Mouse (Mus musculus): ENCODE results near the gene Gm7029. TPM values are rescaled to one million over a fixed set of nuclear protein-coding genes. Genes with fewer than 3 reads are reported as not detected.

Gene Gm7029
- total and polyA plus RNA-seq, 3 experiments = not detected

- TF ChIP-seq ZNF384 (IDR thresholded peaks at IDR 0.05; ENCODE audit: low read depth, low read length) (peak; percentile 67), TCF12 (IDR thresholded peaks at IDR 0.05; ENCODE audit: low read depth, low read length) (0 out of 2 replicates have a peak, but pooled peaks have one; percentile 13), KAT2A (conservative IDR thresholded peaks at IDR 0.05; ENCODE audit: low read depth, low read length) (no peak), SMC3 (IDR thresholded peaks at IDR 0.05; ENCODE audit: low read depth, low read length) (no peak), EP300 (IDR thresholded peaks at IDR 0.05; ENCODE audit: low read depth in 1 of 2, low read length in 2 of 2) (0 out of 4 replicates have a peak, but pooled peaks of 1 of the 2 experiments have one; percentile 27), SIN3A (IDR thresholded peaks at IDR 0.05; ENCODE audit: low read length) (0 out of 2 replicates have a peak, but pooled peaks have one; percentile 28)
- Histone ChIP-seq H3K27me3 (ENCODE audit: control insufficient read depth in 1 of 2, insufficient read depth in 2 of 2, low read length in 2 of 2) (no peaks in the 10 kb centered on the region), H3K4me1 (ENCODE audit: control insufficient read depth in 1 of 2, insufficient read depth in 2 of 2, low read length in 2 of 2) (peaks cover 21 to 47% of the 10 kb centered on the region in 2 experiments), H3K79me2 (ENCODE audit: control insufficient read depth, insufficient read depth, low read length, poor library complexity) (no peaks in the 10 kb centered on the region), H3K27ac (ENCODE audit: control insufficient read depth, low read depth, low read length) (peak overlapping the region; percentile 55), H3K4me3 (ENCODE audit: control insufficient read depth in 1 of 2, insufficient read depth in 1 of 2, low read depth in 2 of 2, low read length in 2 of 2) (peak overlapping the region in 1 of 2 experiments; percentile 45; a peak in 2 of 4 replicates), H3K36me3 (ENCODE audit: control insufficient read depth in 1 of 2, insufficient read depth in 2 of 2, low read length in 2 of 2) (peaks cover 0 to 30% of the 10 kb centered on the region in 2 experiments; a peak in 2 of 4 replicates), H3K9me3 (replicated peaks; ENCODE audit: insufficient read depth, low read length) (no peaks in the 10 kb centered on the region), H3K9ac (ENCODE audit: control insufficient read depth, low read depth, low read length, poor library complexity, severe bottlenecking) (peak overlapping the region; percentile 17; the same call in 1 of the 2 replicates)
- DNase-seq (ENCODE audit: low read depth, low spot score) = no peak
Measured at GRCm38 (mm10) chr17:33902079-33902478, 28.4 kb downstream of the Gm7029 start.

- Histone ChIP-seq H3K79me2 (ENCODE audit: control insufficient read depth, insufficient read depth, low read length, poor library complexity) (no peaks in the 10 kb centered on the region), H3K27me3 (ENCODE audit: control insufficient read depth in 1 of 2, insufficient read depth in 2 of 2, low read length in 2 of 2) (no peaks in the 10 kb centered on the region), H3K4me1 (ENCODE audit: control insufficient read depth in 1 of 2, insufficient read depth in 2 of 2, low read length in 2 of 2) (peaks cover 19 to 47% of the 10 kb centered on the region in 2 experiments), H3K9ac (ENCODE audit: control insufficient read depth, low read depth, low read length, poor library complexity, severe bottlenecking) (0 out of 2 replicates have a peak overlapping the region, but pooled peaks have one; percentile 11), H3K4me3 (ENCODE audit: control insufficient read depth in 1 of 2, insufficient read depth in 1 of 2, low read depth in 2 of 2, low read length in 2 of 2) (peak overlapping the region in 1 of 2 experiments; percentile 45; a peak in 2 of 4 replicates), H3K9me3 (replicated peaks; ENCODE audit: insufficient read depth, low read length) (no peaks in the 10 kb centered on the region), H3K27ac (ENCODE audit: control insufficient read depth, low read depth, low read length) (peak overlapping the region; percentile 73), H3K36me3 (ENCODE audit: control insufficient read depth in 1 of 2, insufficient read depth in 2 of 2, low read length in 2 of 2) (peaks cover 0 to 30% of the 10 kb centered on the region in 2 experiments; a peak in 2 of 4 replicates)
- TF ChIP-seq EP300 (IDR thresholded peaks at IDR 0.05; ENCODE audit: low read depth in 1 of 2, low read length in 2 of 2) = peak in 1 of 2 experiments; percentile 43; a peak in 1 of 4 replicates
- TF ChIP-seq ZNF384 (IDR thresholded peaks at IDR 0.05; ENCODE audit: low read depth, low read length) = peak; percentile 3; the same call in 1 of the 2 replicates
- no peak for TF ChIP-seq ZC3H11A (IDR thresholded peaks at IDR 0.05; ENCODE audit: low read depth, low read length)
- TF ChIP-seq ETS1 (IDR thresholded peaks at IDR 0.05; ENCODE audit: low read depth, low read length) = peak; percentile 24; the same call in 1 of the 2 replicates
- no peak for TF ChIP-seq SMC3 (IDR thresholded peaks at IDR 0.05; ENCODE audit: low read depth, low read length)
- no peak; the same call in 1 of the 2 replicates for TF ChIP-seq SIN3A (IDR thresholded peaks at IDR 0.05; ENCODE audit: low read length)
- TF ChIP-seq TBP (IDR thresholded peaks at IDR 0.05; ENCODE audit: low read depth, low read length) = no peak
- TF ChIP-seq GATA1 (IDR thresholded peaks at IDR 0.05; ENCODE audit: low read depth, low read length) = 0 out of 2 replicates have a peak, but pooled peaks have one; percentile 9
- 0 out of 2 replicates have a peak, but pooled peaks have one; percentile 21 for TF ChIP-seq MAZ (IDR thresholded peaks at IDR 0.05; ENCODE audit: low read depth, low read length)
- DNase-seq (ENCODE audit: low read depth, low spot score) = peak; percentile 79
Measured at GRCm38 (mm10) chr17:33902491-33902890, 28.9 kb downstream of the Gm7029 start.
